Mouse (Mus musculus) CH12.LX (cell line): ENCODE results near the gene Tbc1d16. TPM values are rescaled to one million over a fixed set of nuclear protein-coding genes. Genes with fewer than 3 reads are reported as not detected.

Experiments used
- DNase-seq: peaks from one replicate; pipeline ENCODE4 v3.0.0-alpha.2; 2013; ENCODE audit errors: extremely low read depth
- H3K27ac ChIP-seq: 2 replicates; pipeline ENCODE4 v1.5.1; 2012; ENCODE audit warnings: low read depth, mild to moderate bottlenecking, control low read depth, moderate library complexity; ENCODE audit not compliant: insufficient read depth
- H3K27me3 ChIP-seq: replicated peaks from 2 replicates; pipeline ENCODE3; 2012; ENCODE audit warnings: inconsistent platforms
- H3K36me3 ChIP-seq, 2 experiments: replicated peaks in 1 of 2; 2 replicates each; pipeline versions ENCODE3 to v1.6.1; 2012; ENCODE audit warnings: inconsistent platforms in 1 of 2, low read length in 1 of 2, mild to moderate bottlenecking in 1 of 2, mixed read lengths in 1 of 2, moderate library complexity in 1 of 2; ENCODE audit not compliant: control insufficient read depth in 1 of 2, insufficient read depth in 1 of 2
- H3K4me1 ChIP-seq, 2 experiments: 2 replicates each; pipeline ENCODE4 v1.6.1; 2012; ENCODE audit warnings: inconsistent platforms in 1 of 2, moderate library complexity in 1 of 2; ENCODE audit not compliant: insufficient read depth in 2 of 2, control insufficient read depth in 1 of 2
- H3K4me2 ChIP-seq: 2 replicates; pipeline ENCODE4 v1.6.1; 2012; ENCODE audit warnings: low read depth, mild to moderate bottlenecking, control low read depth; ENCODE audit not compliant: poor library complexity, insufficient read depth, severe bottlenecking
- H3K4me3 ChIP-seq, 3 experiments: fragments of 150-350 bp in 1 of 3; sonication (generic) in 1 of 3; replicated peaks in 1 of 3; 2 replicates each; pipeline versions ENCODE3 to v1.5.1; 2011 to 2012; ENCODE audit warnings: low read depth in 2 of 3, low read length in 2 of 3, mild to moderate bottlenecking in 2 of 3, moderate library complexity in 2 of 3, control low read depth in 1 of 3, improper control_type of control experiment in 1 of 3, inconsistent platforms in 1 of 3, mixed read lengths in 1 of 3; ENCODE audit not compliant: poor library complexity in 1 of 3
- H3K79me2 ChIP-seq: replicated peaks from 2 replicates; pipeline ENCODE4 v1.6.1; 2012; ENCODE audit warnings: mild to moderate bottlenecking, moderate library complexity; ENCODE audit not compliant: control insufficient read depth, poor library complexity, insufficient read depth, severe bottlenecking; ENCODE audit errors: extremely low read depth
- H3K9ac ChIP-seq: 2 replicates; pipeline ENCODE4 v1.6.1; 2012; ENCODE audit warnings: low read depth, mild to moderate bottlenecking, control low read depth, moderate library complexity; ENCODE audit not compliant: insufficient read depth
- H3K9me3 ChIP-seq: replicated peaks from 2 replicates; pipeline ENCODE3; 2012; ENCODE audit warnings: low read length, inconsistent platforms, mixed read lengths
- BHLHE40 ChIP-seq: IDR thresholded peaks from 2 replicates; pipeline ENCODE4 v1.6.1; 2011; ENCODE audit warnings: mild to moderate bottlenecking, low read depth, low read length, improper control_type of control experiment
- ELF1 ChIP-seq: IDR thresholded peaks from 2 replicates; pipeline ENCODE4 v1.6.1; 2014; ENCODE audit warnings: low read depth, mild to moderate bottlenecking, inconsistent platforms, low read length, improper control_type of control experiment
- EP300 ChIP-seq: IDR thresholded peaks from 2 replicates; pipeline ENCODE4 v1.6.1; 2011; ENCODE audit warnings: low read length, improper control_type of control experiment
- ETS1 ChIP-seq: conservative IDR thresholded peaks from 2 replicates; pipeline ENCODE4 v1.6.1; 2012; ENCODE audit warnings: low read depth, mild to moderate bottlenecking, inconsistent platforms, low read length, improper control_type of control experiment, moderate library complexity
- GABPA ChIP-seq: IDR thresholded peaks from 2 replicates; pipeline ENCODE4 v1.6.1; 2012; ENCODE audit warnings: low read depth, low read length, improper control_type of control experiment, inconsistent platforms; ENCODE audit not compliant: insufficient replicate concordance
- HCFC1 ChIP-seq: IDR thresholded peaks from 2 replicates; pipeline ENCODE4 v1.6.1; 2012; ENCODE audit warnings: low read depth, mild to moderate bottlenecking, inconsistent platforms, low read length, improper control_type of control experiment
- IRF4 ChIP-seq: IDR thresholded peaks from 2 replicates; pipeline ENCODE4 v1.6.1; 2014; ENCODE audit warnings: low read depth, mild to moderate bottlenecking, inconsistent platforms, low read length, improper control_type of control experiment
- KAT2A ChIP-seq: IDR thresholded peaks from 2 replicates; pipeline ENCODE4 v1.6.1; 2012; ENCODE audit warnings: low read length, improper control_type of control experiment, inconsistent platforms; ENCODE audit not compliant: insufficient replicate concordance
- MAX ChIP-seq: IDR thresholded peaks from 2 replicates; pipeline ENCODE4 v1.6.1; 2011; ENCODE audit warnings: low read length, improper control_type of control experiment
- MAZ ChIP-seq: IDR thresholded peaks from 2 replicates; pipeline ENCODE4 v1.6.1; 2012; ENCODE audit warnings: low read depth, mild to moderate bottlenecking, inconsistent platforms, low read length, improper control_type of control experiment, moderate library complexity
- MEF2A ChIP-seq: IDR thresholded peaks from 2 replicates; pipeline ENCODE4 v1.6.1; 2014; ENCODE audit warnings: low read depth, mild to moderate bottlenecking, inconsistent platforms, low read length, improper control_type of control experiment, borderline replicate concordance
- NELFE ChIP-seq: IDR thresholded peaks from 2 replicates; pipeline ENCODE4 v1.6.1; 2011; ENCODE audit warnings: low read depth, low read length, improper control_type of control experiment
- POLR2A ChIP-seq: IDR thresholded peaks from 2 replicates; pipeline ENCODE4 v1.6.1; 2011; ENCODE audit warnings: low read depth, mild to moderate bottlenecking, improper control_type of control experiment, low read length
- POLR2AphosphoS2 ChIP-seq: IDR thresholded peaks from 2 replicates; pipeline ENCODE4 v1.6.1; 2011; ENCODE audit warnings: low read depth, low read length, improper control_type of control experiment
- RCOR1 ChIP-seq: conservative IDR thresholded peaks from 2 replicates; pipeline ENCODE4 v1.6.1; 2012; ENCODE audit warnings: low read depth, mild to moderate bottlenecking, inconsistent platforms, low read length, improper control_type of control experiment
- SMC3 ChIP-seq: IDR thresholded peaks from 2 replicates; pipeline ENCODE4 v1.6.1; 2011; ENCODE audit warnings: low read depth, low read length, improper control_type of control experiment
- TCF12 ChIP-seq: IDR thresholded peaks from 2 replicates; pipeline ENCODE4 v1.6.1; 2014; ENCODE audit warnings: low read depth, mild to moderate bottlenecking, inconsistent platforms, low read length, improper control_type of control experiment
- UBTF ChIP-seq: IDR thresholded peaks from 2 replicates; pipeline ENCODE4 v1.6.1; 2012; ENCODE audit warnings: low read depth, mild to moderate bottlenecking, inconsistent platforms, low read length, improper control_type of control experiment, moderate library complexity
- ZMIZ1 ChIP-seq: IDR thresholded peaks from 2 replicates; pipeline ENCODE4 v1.6.1; 2012; ENCODE audit warnings: low read depth, mild to moderate bottlenecking, inconsistent platforms, low read length, improper control_type of control experiment
- dilution Hi-C: fragments of 300-500 bp; cut with MboI; formaldehyde crosslinking; loops from 2 replicates; pipeline ENCODE4 v1.14.3; 2020; ENCODE audit warnings: low sequenced_read_pairs; ENCODE audit not compliant: extremely low pct_unique_long_range_greater_than_20kb, extremely low pct_ligation_motif_present
- in situ Hi-C: fragments of 300-500 bp; cut with MboI; formaldehyde crosslinking; loops from 3 replicates; pipeline ENCODE4 v1.14.3; 2019; ENCODE audit warnings: low sequenced_read_pairs, low pct_ligation_motif_present, low pct_unique_long_range_greater_than_20kb, mixed read lengths
- polyA plus RNA-seq: library from polyadenylated mRNA; unstranded; fragments of >175 nt; gene quantifications from 2 replicates; pipeline ENCODE4 v1.2.1, GENCODE M21; 2012; ENCODE audit warnings: low read depth; ENCODE audit not compliant: insufficient read length
- total RNA-seq, 2 experiments: library from RNA; depleted of rRNA; stranded (reverse); fragments of 300-350 nt in 1 of 2; fragments of >200 nt in 1 of 2; gene quantifications; 2 replicates each; pipeline ENCODE4 v1.2.3; 2012 to 2014

Tbc1d16 gene
- total and polyA plus RNA-seq, 3 experiments: 0.79 to 15.9 (median 2.7) TPM

- peaks cover 13 to 31% of the 10 kb centered on the region in 2 experiments for H3K4me1 ChIP-seq
- H3K9ac ChIP-seq: peak overlapping the region; percentile 81; the same call in 1 of the 2 replicates
- no peaks in the 10 kb centered on the region for H3K79me2 ChIP-seq
- 0 out of 2 replicates have a peak, but pooled peaks have one; percentile 27 for TF ChIP-seq MAX
- TF ChIP-seq GABPA: no peak
- no peak for TF ChIP-seq SMC3
- 0 out of 2 replicates have a peak, but pooled peaks have one; percentile 26 for TF ChIP-seq ETS1
- peak; percentile 57 for TF ChIP-seq BHLHE40
- TF ChIP-seq EP300: peak; percentile 40; the same call in 1 of the 2 replicates
- TF ChIP-seq ELF1: peak; percentile 49; the same call in 1 of the 2 replicates
- no peak for TF ChIP-seq ZMIZ1
- 0 out of 2 replicates have a peak, but pooled peaks have one; percentile 25 for TF ChIP-seq TCF12
- TF ChIP-seq HCFC1: peak; percentile 30
- no peak for TF ChIP-seq UBTF
- no peak for TF ChIP-seq POLR2A
- TF ChIP-seq MEF2A: 0 out of 2 replicates have a peak, but pooled peaks have one; percentile 24
- 0 out of 2 replicates have a peak, but pooled peaks have one; percentile 30 for TF ChIP-seq RCOR1
- TF ChIP-seq KAT2A: 0 out of 2 replicates have a peak, but pooled peaks have one; percentile 54
- peak; percentile 61; the same call in 1 of the 2 replicates for TF ChIP-seq MAZ
- 0 out of 2 replicates have a peak, but pooled peaks have one; percentile 40 for TF ChIP-seq NELFE
- TF ChIP-seq IRF4: peak; percentile 27
- no peak overlapping the region for H3K4me3 ChIP-seq
- peaks cover 60% of the 10 kb centered on the region for H3K27me3 ChIP-seq
- H3K27ac ChIP-seq: no peak overlapping the region
- H3K36me3 ChIP-seq: no peaks in the 10 kb centered on the region
- peak overlapping the region; percentile 88 for H3K4me2 ChIP-seq
- in situ Hi-C loops (no loop called here), dilution Hi-C loops (no loop called here)
- peaks cover 14% of the 10 kb centered on the region for H3K9me3 ChIP-seq
- peak; percentile 51 for DNase-seq
Observed at GRCm38 (mm10) chr11:119237007-119237406, 8.7 kb upstream of the Tbc1d16 start.

GRCm38 (mm10) chr11:119236354-119236753 lies 8.1 kb upstream of the Tbc1d16 start:
- no peaks in the 10 kb centered on the region for H3K36me3 ChIP-seq
- no peak for DNase-seq
- no peak overlapping the region for H3K4me2 ChIP-seq
- peaks cover 62% of the 10 kb centered on the region for H3K27me3 ChIP-seq
- peaks cover 14% of the 10 kb centered on the region for H3K9me3 ChIP-seq
- H3K4me3 ChIP-seq: no peak overlapping the region
- H3K9ac ChIP-seq: no peak overlapping the region
- dilution Hi-C loops (no loop called here), in situ Hi-C loops (no loop called here)
- H3K4me1 ChIP-seq: peaks cover 13 to 31% of the 10 kb centered on the region in 2 experiments
- no peaks in the 10 kb centered on the region for H3K79me2 ChIP-seq
- no peak for TF ChIP-seq RCOR1
- no peak for TF ChIP-seq IRF4
- no peak for TF ChIP-seq MEF2A
- no peak for TF ChIP-seq POLR2AphosphoS2
- H3K27ac ChIP-seq: no peak overlapping the region
